ENCODE assay signal across 9 mouse cellular contexts in genomic region chr11:70649185-70649734, GRCm38 (mm10). TPM values are rescaled to one million over a fixed set of nuclear protein-coding genes. Genes with fewer than 3 reads are reported as not detected.
DNase-seq lines count a peak whose midpoint lies in the region; ATAC-seq lines count a peak whose summit lies in the region.
"Had no signal": no experiment of that assay in that cellular context is flagged by ENCODE, and none has a peak within 500 bp of the region (broad histone marks: within the 10 kb centered on the region; RNA-seq: fewer than 3 reads in every experiment).

No protein-coding gene starts in this region.

- peaks cover 45% of the 10 kb centered on the region for H3K4me1 ChIP-seq in kidney, embryonic 14.5 days (ENCODE audit: control insufficient read depth, insufficient read depth, low read length)
- H3K4me1 ChIP-seq in embryonic facial prominence, embryonic 10.5 days = peaks cover 69% of the 10 kb centered on the region
- peaks cover 65% of the 10 kb centered on the region for H3K4me1 ChIP-seq in limb, embryonic 15.5 days

- no peaks in the 10 kb centered on the region for H3K27me3 ChIP-seq in kidney, embryonic 14.5 days (ENCODE audit: control insufficient read depth, insufficient read depth, low read length)
- no peaks in the 10 kb centered on the region for H3K27me3 ChIP-seq in embryonic facial prominence, embryonic 10.5 days (replicated peaks; ENCODE audit: low read depth, poor library complexity, severe bottlenecking)
- H3K27me3 ChIP-seq in limb, embryonic 15.5 days = no peaks in the 10 kb centered on the region
- H3K27me3 ChIP-seq: midbrain, embryonic 12.5 days had no signal

- no peaks in the 10 kb centered on the region for H3K9me3 ChIP-seq in kidney, embryonic 14.5 days (ENCODE audit: control insufficient read depth, low read length)
- H3K9me3 ChIP-seq in embryonic facial prominence, embryonic 10.5 days = no peaks in the 10 kb centered on the region
- no peaks in the 10 kb centered on the region for H3K9me3 ChIP-seq in limb, embryonic 15.5 days
- H3K9me3 ChIP-seq: midbrain, embryonic 12.5 days had no signal

- no peak overlapping the region for H3K9ac ChIP-seq in kidney, embryonic 14.5 days (ENCODE audit: low read depth, low read length)
- H3K9ac ChIP-seq in limb, embryonic 15.5 days = no peak overlapping the region
- H3K9ac ChIP-seq: midbrain, embryonic 12.5 days had no signal

- H3K4me2 ChIP-seq in kidney, embryonic 14.5 days (replicated peaks; ENCODE audit: low read depth, low read length) = peak overlapping the region; percentile 96
- H3K4me2 ChIP-seq in limb, embryonic 15.5 days = no peak overlapping the region

- peak overlapping the region; percentile 6 for H3K4me3 ChIP-seq in kidney, embryonic 14.5 days (ENCODE audit: low read length)
- H3K4me3 ChIP-seq in embryonic facial prominence, embryonic 10.5 days = peak overlapping the region; percentile 84
- H3K4me3 ChIP-seq in limb, embryonic 15.5 days = peak overlapping the region; percentile 75

- 70% methylated on average over 8 of the region's 8 CpGs for WGBS in kidney, embryonic 14.5 days
- WGBS in embryonic facial prominence, embryonic 10.5 days = 83% methylated on average over 8 of the region's 8 CpGs
- WGBS in limb, embryonic 15.5 days = 72% methylated on average over 8 of the region's 8 CpGs

- no peak for ATAC-seq in kidney, embryonic 14.5 days (ENCODE audit: low FRiP score, low TSS enrichment)
- ATAC-seq in limb, embryonic 15.5 days (ENCODE audit: insufficient number of reproducible peaks, low FRiP score, low TSS enrichment, low read depth) = no peak

- DNase-seq in kidney, postnatal 14 days = no peak
- peak; percentile 29 for DNase-seq in CD4-positive helper T cell, adult 2 months (ENCODE audit: low read depth, low spot score)
- DNase-seq in embryonic facial prominence, embryonic 10.5 days (ENCODE audit: low spot score) = no peak
- no peak for DNase-seq in adrenal gland, postnatal 25 days
- no peak for DNase-seq in thymus, postnatal 25 days
- no peak for DNase-seq in left cerebral cortex, postnatal 10 days (ENCODE audit: extremely low spot score in 1 of 2, low spot score in 2 of 2)

- intact Hi-C loops in left cerebral cortex, postnatal 10 days (cut with DNase I) = no loop called here

- peaks cover 64% of the 10 kb centered on the region for H3K36me3 ChIP-seq in kidney, embryonic 14.5 days (ENCODE audit: control insufficient read depth, insufficient read depth, low read length)
- H3K36me3 ChIP-seq in embryonic facial prominence, embryonic 10.5 days (replicated peaks) = peaks cover 68% of the 10 kb centered on the region
- peaks cover 60% of the 10 kb centered on the region for H3K36me3 ChIP-seq in limb, embryonic 15.5 days

- H3K27ac ChIP-seq in kidney, embryonic 14.5 days (ENCODE audit: low read depth, low read length) = no peak overlapping the region; the same call in 1 of the 2 replicates
- no peak overlapping the region for H3K27ac ChIP-seq in embryonic facial prominence, embryonic 10.5 days (replicated peaks)
- peak overlapping the region; percentile 60; the same call in 1 of the 2 replicates for H3K27ac ChIP-seq in limb, embryonic 15.5 days
- H3K27ac ChIP-seq: midbrain, embryonic 12.5 days had no signal

RNA-seq across cellular contexts. Expression of gene Slc25a11, which starts 2.0 kb away (rescaled TPM):
- 153 and 171 TPM in 2 replicates for polyA plus RNA-seq in kidney, embryonic 14.5 days (2014; fragmentation: Nextera tagmentation; extraction: Ambion mirVana)
- polyA plus RNA-seq in embryonic facial prominence, embryonic 10.5 days (2016; fragmentation: Nextera tagmentation; extraction: Ambion mirVana) = 135 and 137 TPM in 2 replicates
- 165 and 188 TPM in 2 replicates for polyA plus RNA-seq in limb, embryonic 15.5 days (2015; fragmentation: Nextera tagmentation; extraction: Ambion mirVana)
- 122 and 146 TPM in 2 replicates for total RNA-seq in adrenal gland, postnatal 25 days (2021)
- 100 to 1,000 TPM; 112 to 121 TPM for total RNA-seq in left cerebral cortex, postnatal 10 days (2021)

RNA-seq across cellular contexts. Expression of gene Rnf167, which starts 2.2 kb away (rescaled TPM):
- polyA plus RNA-seq in kidney, embryonic 14.5 days (2014; fragmentation: Nextera tagmentation; extraction: Ambion mirVana) = 83.0 and 109 TPM in 2 replicates
- 89.7 and 91.9 TPM in 2 replicates for polyA plus RNA-seq in embryonic facial prominence, embryonic 10.5 days (2016; fragmentation: Nextera tagmentation; extraction: Ambion mirVana)
- 124 TPM in 2 replicates for polyA plus RNA-seq in limb, embryonic 15.5 days (2015; fragmentation: Nextera tagmentation; extraction: Ambion mirVana)
- 92.7 and 106 TPM in 2 replicates for total RNA-seq in adrenal gland, postnatal 25 days (2021)
- 10 to 100 TPM; 62.2 to 62.7 TPM for total RNA-seq in left cerebral cortex, postnatal 10 days (2021)

RNA-seq across cellular contexts. Expression of gene Pfn1, which starts 5.2 kb away (rescaled TPM):
- polyA plus RNA-seq in kidney, embryonic 14.5 days (2014; fragmentation: Nextera tagmentation; extraction: Ambion mirVana) = 1,900 and 2,186 TPM in 2 replicates
- polyA plus RNA-seq in embryonic facial prominence, embryonic 10.5 days (2016; fragmentation: Nextera tagmentation; extraction: Ambion mirVana) = 2,153 and 2,165 TPM in 2 replicates
- 1,605 and 1,679 TPM in 2 replicates for polyA plus RNA-seq in limb, embryonic 15.5 days (2015; fragmentation: Nextera tagmentation; extraction: Ambion mirVana)
- 922 and 959 TPM in 2 replicates for total RNA-seq in adrenal gland, postnatal 25 days (2021)
- total RNA-seq in left cerebral cortex, postnatal 10 days (2021) = 100 to 1,000 TPM; 286 to 295 TPM

RNA-seq across cellular contexts. Expression of gene Eno3, which starts 7.7 kb away (rescaled TPM):
- polyA plus RNA-seq in kidney, embryonic 14.5 days (2014; fragmentation: Nextera tagmentation; extraction: Ambion mirVana) = 22.4 and 26.8 TPM in 2 replicates
- polyA plus RNA-seq in embryonic facial prominence, embryonic 10.5 days (2016; fragmentation: Nextera tagmentation; extraction: Ambion mirVana) = 72.9 and 88.4 TPM in 2 replicates
- 71.5 and 252 TPM in 2 replicates for polyA plus RNA-seq in limb, embryonic 15.5 days (2015; fragmentation: Nextera tagmentation; extraction: Ambion mirVana)
- 17.9 and 28.3 TPM in 2 replicates for total RNA-seq in adrenal gland, postnatal 25 days (2021)
- 10 to 100 TPM in 1 of 2 experiments, 1 to 10 TPM in 1; 9.2 to 10.9 TPM for total RNA-seq in left cerebral cortex, postnatal 10 days (2021)

RNA-seq across cellular contexts. Expression of gene Gp1ba, which starts 10.3 kb away (rescaled TPM):
- polyA plus RNA-seq in kidney, embryonic 14.5 days (2014; fragmentation: Nextera tagmentation; extraction: Ambion mirVana) = 0.29 and 0.35 TPM in 2 replicates
- polyA plus RNA-seq in embryonic facial prominence, embryonic 10.5 days (2016; fragmentation: Nextera tagmentation; extraction: Ambion mirVana) = 0.26 and 0.76 TPM in 2 replicates
- 0.26 and 0.29 TPM in 2 replicates for polyA plus RNA-seq in limb, embryonic 15.5 days (2015; fragmentation: Nextera tagmentation; extraction: Ambion mirVana)
- not detected in 2 replicates for total RNA-seq in adrenal gland, postnatal 25 days (2021)
- total RNA-seq in left cerebral cortex, postnatal 10 days (2021) = not detected

Comparison
In these comparisons a context has a peak if more than half of its experiments do, and no peak if none do; other contexts are left out.
1. H3K4me3 ChIP-seq: peak in every context shown above with its lines; median percentile 84 in embryonic facial prominence, embryonic 10.5 days; 75 in limb, embryonic 15.5 days; 6 in kidney, embryonic 14.5 days.